Mouse (Mus musculus) liver, adult 2 months (tissue): Measurements from ENCODE around the gene Pmm1.

Source experiments
- CTCF ChIP-seq: fragments of 200-500 bp; IDR thresholded peaks from 2 replicates; pipeline ENCODE4 v1.5.1; 2011; ENCODE audit warnings: low read depth, low read length, control low read depth
- POLR2A ChIP-seq: fragments of 200-500 bp; IDR thresholded peaks from 2 replicates; pipeline ENCODE4 v1.6.1; 2011; ENCODE audit warnings: low read length, control low read depth; ENCODE audit not compliant: insufficient read depth; ENCODE audit errors: extremely low read depth

DNA sequence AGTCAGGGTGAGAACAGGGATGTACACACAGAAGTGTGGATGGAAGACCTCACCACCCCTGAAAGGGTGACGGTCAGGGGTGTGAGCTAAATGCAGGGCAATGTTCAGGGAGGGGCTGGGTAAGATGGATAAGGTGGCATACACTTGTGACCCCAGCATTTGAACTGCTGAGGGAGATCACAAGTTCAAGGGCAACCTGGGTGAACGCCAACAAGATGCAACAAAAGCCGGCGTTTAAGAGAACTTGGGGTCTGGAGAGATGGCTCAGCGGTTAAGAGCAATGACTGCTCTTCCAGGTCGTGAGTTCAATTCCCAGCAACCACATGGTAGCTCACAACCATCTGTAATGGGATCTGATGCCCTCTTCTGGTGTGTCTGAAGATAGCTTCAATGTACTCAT is 6.0 kb downstream of the Pmm1 start:
- TF ChIP-seq POLR2A (no peak), CTCF (no peak)
